Mouse (Mus musculus) limb, embryonic 11.5 days (tissue): ENCODE results near the gene Mrpl34. TPM values are rescaled to one million over a fixed set of nuclear protein-coding genes. Genes with fewer than 3 reads are reported as not detected.

Experiments used
- ATAC-seq: fragments of 200-750 bp; cut with Nextera tagmentation; 2 replicates; pipeline ENCODE4 v1.8.0; 2017; ENCODE audit warnings: low read depth; ENCODE audit not compliant: insufficient number of reproducible peaks, low FRiP score, low TSS enrichment
- DNase-seq: peaks from one replicate; pipeline ENCODE4 v3.0.0-alpha.2; 2015; ENCODE audit warnings: low spot score
- H3K27ac ChIP-seq: fragments of 300-500 bp; sonication (generic); replicated peaks from 2 replicates; pipeline ENCODE4 v1.5.1; 2014; ENCODE audit warnings: low read depth, mild to moderate bottlenecking, low read length
- H3K27me3 ChIP-seq: fragments of 300-500 bp; sonication (generic); 2 replicates; pipeline ENCODE4 v1.6.1; 2014; ENCODE audit warnings: mild to moderate bottlenecking, low read length, mixed read lengths; ENCODE audit not compliant: control insufficient read depth, insufficient read depth
- H3K36me3 ChIP-seq: fragments of 300-500 bp; sonication (generic); 2 replicates; pipeline ENCODE4 v1.6.1; 2014; ENCODE audit warnings: mild to moderate bottlenecking, low read length, moderate library complexity, mixed read lengths; ENCODE audit not compliant: control insufficient read depth, insufficient read depth
- H3K4me1 ChIP-seq: fragments of 300-500 bp; sonication (generic); 2 replicates; pipeline ENCODE4 v1.6.1; 2014; ENCODE audit warnings: low read length, mixed read lengths; ENCODE audit not compliant: control insufficient read depth, insufficient read depth
- H3K4me2 ChIP-seq: fragments of 300-500 bp; sonication (generic); 2 replicates; pipeline ENCODE4 v1.6.1; 2014; ENCODE audit warnings: low read depth, mild to moderate bottlenecking, moderate library complexity; ENCODE audit not compliant: severe bottlenecking
- H3K4me3 ChIP-seq: fragments of 300-500 bp; sonication (generic); 2 replicates; pipeline ENCODE4 v1.5.1; 2014; ENCODE audit warnings: low read depth, low read length
- H3K9ac ChIP-seq: fragments of 300-500 bp; sonication (generic); 2 replicates; pipeline ENCODE4 v1.6.1; 2014; ENCODE audit warnings: mild to moderate bottlenecking, low read length
- H3K9me3 ChIP-seq: fragments of 300-500 bp; sonication (generic); 2 replicates; pipeline ENCODE4 v1.6.1; 2016; ENCODE audit warnings: low read length; ENCODE audit not compliant: control insufficient read depth
- WGBS: fragments of 180-500 bp; shearing (Covaris S2); extraction: QIAGEN DNeasy Blood & Tissue Kit; methylation state at CpG from one replicate; pipeline ENCODE4 v1.1.7; 2014; 5-methylcytosine and 5-hydroxymethylcytosine counted together
- polyA plus RNA-seq: library from polyadenylated mRNA; unstranded; fragments of >200 nt; fragmentation: Nextera tagmentation; extraction: Ambion mirVana; gene quantifications from 2 replicates; pipeline ENCODE4 v1.2.1, GENCODE M21; 2014

Gene Mrpl34
- polyA plus RNA-seq, 1 experiment from 2014 or later, result 231 TPM

DNA sequence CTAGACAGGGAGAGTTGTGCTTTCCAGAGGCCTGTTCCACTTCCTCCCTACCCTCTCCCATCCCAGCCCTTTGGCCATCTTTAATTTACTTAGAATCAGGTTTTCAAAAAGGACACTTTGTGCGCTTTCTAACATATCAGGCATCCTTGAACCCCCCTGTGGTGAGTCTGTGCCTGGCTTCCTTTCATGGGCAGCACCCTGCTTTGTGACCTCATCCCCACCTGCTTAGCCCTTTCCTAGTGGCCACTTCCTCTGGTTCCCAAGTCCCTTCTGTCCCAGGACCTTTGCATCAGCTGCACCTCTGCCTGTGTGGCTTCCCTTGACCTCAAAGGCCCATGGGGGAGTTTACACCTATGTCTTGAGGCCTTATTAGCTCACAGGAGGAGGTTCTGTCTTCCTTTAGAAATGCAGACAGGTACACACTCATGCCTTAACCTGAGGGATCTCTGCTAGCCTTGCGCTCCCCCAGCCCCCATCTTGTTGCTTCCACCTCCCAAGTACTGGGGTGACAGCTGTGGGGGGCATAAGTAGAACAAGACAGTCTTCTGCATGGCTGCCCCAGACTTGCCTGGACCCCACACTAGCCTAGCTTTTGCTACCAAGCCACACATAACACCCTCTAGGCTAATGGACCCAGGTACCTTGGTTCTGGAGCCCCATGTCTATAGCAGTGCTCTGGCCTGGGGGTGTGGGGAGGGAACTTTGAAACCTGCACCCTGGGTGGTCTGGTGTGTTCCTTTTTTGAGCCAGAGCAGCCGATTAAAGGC, 5.6 kb downstream of the Mrpl34 start:
- Histone ChIP-seq H3K36me3 (peaks cover 12% of the 10 kb centered on the region; the same call in 1 of the 2 replicates), H3K27me3 (no peaks in the 10 kb centered on the region), H3K4me2 (peak overlapping the region; percentile 85), H3K27ac (no peak overlapping the region), H3K4me3 (peak overlapping the region; percentile 92; the same call in 1 of the 2 replicates), H3K9me3 (no peaks in the 10 kb centered on the region; the same call in 1 of the 2 replicates), H3K9ac (peak overlapping the region; percentile 60), H3K4me1 (0 out of 2 replicates have a peak, but pooled peaks cover 3% of the 10 kb centered on the region)
- DNase-seq (no peak), ATAC-seq (no peak)
- 87% methylated on average over 3 of the region's 3 CpGs for WGBS

- H3K9ac ChIP-seq, result no peak overlapping the region; the same call in 1 of the 2 replicates
- WGBS, result 82% methylated on average over 5 of the region's 5 CpGs
- no peak for DNase-seq
- H3K9me3 ChIP-seq, result no peaks in the 10 kb centered on the region; the same call in 1 of the 2 replicates
- no peak overlapping the region for H3K27ac ChIP-seq
- ATAC-seq, result no peak
- peaks cover 7% of the 10 kb centered on the region; the same call in 1 of the 2 replicates for H3K4me1 ChIP-seq
- H3K27me3 ChIP-seq, result no peaks in the 10 kb centered on the region
- peaks cover 12% of the 10 kb centered on the region; the same call in 1 of the 2 replicates for H3K36me3 ChIP-seq
- H3K4me2 ChIP-seq, result no peak overlapping the region
- H3K4me3 ChIP-seq, result no peak overlapping the region
Observed at GRCm38 (mm10) chr8:71470913-71471255, 6.1 kb downstream of the Mrpl34 start.

GRCm38 (mm10) chr8:71471861-71472260, 7.1 kb downstream of the Mrpl34 start:
- H3K36me3 ChIP-seq, result peaks cover 12% of the 10 kb centered on the region; the same call in 1 of the 2 replicates
- no peak overlapping the region for H3K9ac ChIP-seq
- no peak overlapping the region for H3K4me3 ChIP-seq
- H3K9me3 ChIP-seq, result no peaks in the 10 kb centered on the region; the same call in 1 of the 2 replicates
- no peak overlapping the region for H3K27ac ChIP-seq
- WGBS, result 95% methylated on average over 17 of the region's 17 CpGs
- H3K4me1 ChIP-seq, result peaks cover 9% of the 10 kb centered on the region; the same call in 1 of the 2 replicates
- H3K4me2 ChIP-seq, result no peak overlapping the region
- no peak for ATAC-seq
- no peak for DNase-seq
- H3K27me3 ChIP-seq, result no peaks in the 10 kb centered on the region

DNA sequence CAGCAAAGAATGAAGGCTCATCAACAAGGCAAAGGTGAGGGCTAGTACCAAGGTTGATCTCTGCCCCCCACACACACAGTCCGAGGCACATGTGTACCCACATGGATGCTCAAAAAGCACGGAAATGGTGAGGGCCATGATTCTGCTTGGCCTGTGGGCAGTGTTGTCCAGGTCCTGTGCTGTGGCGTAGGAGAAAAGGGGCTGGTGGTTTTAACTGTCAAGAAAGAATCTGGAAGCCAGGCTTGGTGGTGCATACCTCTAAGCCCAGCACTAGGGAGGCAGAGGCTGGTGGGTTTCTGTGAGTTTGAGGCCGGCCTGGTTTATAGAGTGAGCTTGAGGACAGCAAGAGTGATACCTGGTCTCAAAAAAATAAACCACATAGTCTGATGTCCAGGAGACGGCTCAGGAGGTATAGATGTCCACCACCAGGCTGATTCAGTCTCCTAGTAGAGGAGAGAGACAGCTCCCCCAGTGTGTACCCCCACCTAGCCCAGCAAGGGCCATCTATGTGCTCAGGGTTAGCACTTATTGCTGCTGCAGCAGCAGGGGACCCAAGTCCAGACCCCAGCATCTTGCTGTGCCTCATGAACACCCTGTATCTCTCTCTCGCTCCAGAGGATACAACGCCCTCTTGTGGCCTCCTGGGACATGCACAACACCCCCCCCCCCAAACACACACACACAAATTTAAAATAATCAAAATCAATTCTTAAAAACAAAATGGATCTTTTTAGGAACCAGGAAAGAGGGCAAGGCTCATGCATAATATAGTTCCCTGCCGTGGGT, 8.0 kb downstream of the Mrpl34 start:
- H3K9ac ChIP-seq, result no peak overlapping the region
- H3K4me1 ChIP-seq, result peaks cover 16% of the 10 kb centered on the region; the same call in 1 of the 2 replicates
- no peak for ATAC-seq
- H3K27me3 ChIP-seq, result no peaks in the 10 kb centered on the region
- DNase-seq, result no peak
- H3K4me2 ChIP-seq, result no peak overlapping the region
- 88% methylated on average over 8 of the region's 8 CpGs for WGBS
- H3K4me3 ChIP-seq, result no peak overlapping the region
- no peak overlapping the region for H3K27ac ChIP-seq
- peaks cover 12% of the 10 kb centered on the region; the same call in 1 of the 2 replicates for H3K36me3 ChIP-seq
- no peaks in the 10 kb centered on the region; the same call in 1 of the 2 replicates for H3K9me3 ChIP-seq

DNA sequence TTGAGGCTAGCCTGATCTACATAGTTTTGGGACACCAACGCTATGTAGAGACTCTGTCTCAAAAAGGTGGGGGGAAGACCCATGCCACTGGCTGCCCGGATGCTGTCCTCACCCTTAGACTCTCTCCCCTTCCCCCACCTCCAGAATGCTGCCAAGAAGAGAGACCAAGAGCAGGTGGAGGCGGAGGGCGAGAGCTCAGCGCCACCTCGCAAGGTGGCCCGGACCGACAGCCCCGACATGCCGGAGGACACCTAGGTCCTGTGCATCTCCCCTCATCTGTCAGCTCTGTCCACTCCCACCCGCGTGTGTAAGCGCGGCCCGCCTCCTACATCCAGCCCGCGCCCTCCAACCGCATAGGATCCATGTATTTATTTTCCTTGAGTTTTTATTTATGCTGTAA, 9.6 kb downstream of the Mrpl34 start:
- Histone ChIP-seq H3K27ac (no peak overlapping the region), H3K9me3 (no peaks in the 10 kb centered on the region; the same call in 1 of the 2 replicates), H3K27me3 (no peaks in the 10 kb centered on the region), H3K4me1 (peaks cover 16% of the 10 kb centered on the region; the same call in 1 of the 2 replicates), H3K9ac (no peak overlapping the region), H3K36me3 (peaks cover 12% of the 10 kb centered on the region; the same call in 1 of the 2 replicates), H3K4me3 (no peak overlapping the region), H3K4me2 (no peak overlapping the region)
- ATAC-seq (no peak), DNase-seq (no peak)
- 96% methylated on average over 18 of the region's 18 CpGs for WGBS

DNA sequence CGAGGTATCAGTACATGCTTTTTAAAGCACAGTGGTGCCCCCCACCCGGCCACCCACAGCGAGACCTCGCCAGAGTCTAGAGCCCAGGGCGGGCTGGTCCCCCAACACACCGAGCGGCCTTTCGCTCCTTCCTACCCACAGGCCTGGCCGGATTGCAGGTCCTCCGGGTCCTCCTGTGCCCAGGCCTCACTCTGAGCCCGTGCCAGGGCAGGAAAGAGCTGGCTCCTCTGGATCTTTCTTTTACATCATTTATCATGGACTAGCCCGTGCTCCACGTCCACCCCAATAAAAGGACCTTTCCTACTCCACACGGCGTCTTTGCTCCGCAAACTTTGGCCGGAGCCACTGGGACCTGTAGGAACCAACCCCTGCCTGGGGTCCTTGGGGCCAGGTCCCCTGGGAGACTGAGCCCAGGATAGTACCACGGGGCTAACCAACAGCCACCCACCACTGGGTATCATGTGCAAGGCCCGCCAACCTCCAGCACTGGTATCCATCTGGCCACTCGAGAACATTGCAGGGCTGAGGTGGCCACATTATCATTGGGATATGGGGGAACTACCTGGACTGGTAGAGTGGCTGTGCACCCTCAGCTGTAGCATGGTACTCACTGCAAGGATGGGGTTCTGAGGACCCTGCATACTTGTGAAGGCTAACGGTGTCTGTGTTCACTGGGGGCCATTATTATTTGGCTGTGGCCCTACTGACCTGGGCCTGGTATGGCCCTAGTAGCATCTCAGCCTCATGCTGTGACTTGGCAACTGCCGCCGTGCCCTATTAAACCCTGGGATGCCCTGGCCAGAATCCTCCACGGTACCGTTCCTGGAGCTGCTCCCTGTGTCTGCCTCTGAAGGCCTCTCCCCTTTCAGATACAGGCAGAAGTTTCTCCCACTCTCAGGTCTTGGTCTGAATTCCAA, 10.3 kb downstream of the Mrpl34 start:
- Histone ChIP-seq H3K4me2 (no peak overlapping the region), H3K4me1 (peaks cover 16% of the 10 kb centered on the region; the same call in 1 of the 2 replicates), H3K27ac (no peak overlapping the region), H3K9ac (no peak overlapping the region), H3K4me3 (peak overlapping the region; percentile 51; the same call in 1 of the 2 replicates), H3K9me3 (no peaks in the 10 kb centered on the region), H3K27me3 (no peaks in the 10 kb centered on the region), H3K36me3 (peaks cover 12% of the 10 kb centered on the region; the same call in 1 of the 2 replicates)
- DNase-seq (no peak), ATAC-seq (no peak)
- 89% methylated on average over 25 of the region's 25 CpGs for WGBS

GRCm38 (mm10) chr8:71475702-71476075, 10.9 kb downstream of the Mrpl34 start:
- H3K9ac ChIP-seq, result peak overlapping the region; percentile 70
- H3K4me1 ChIP-seq, result peaks cover 12% of the 10 kb centered on the region; the same call in 1 of the 2 replicates
- peak overlapping the region; percentile 75; the same call in 1 of the 2 replicates for H3K27ac ChIP-seq
- peak overlapping the region; percentile 51 for H3K4me3 ChIP-seq
- DNase-seq (peak; percentile 44), ATAC-seq (peak; percentile 12; the same call in 1 of the 2 replicates)
- no peaks in the 10 kb centered on the region for H3K9me3 ChIP-seq
- peak overlapping the region; percentile 91 for H3K4me2 ChIP-seq
- 25% methylated on average over 4 of the region's 4 CpGs for WGBS
- H3K36me3 ChIP-seq, result peaks cover 12% of the 10 kb centered on the region; the same call in 1 of the 2 replicates
- no peaks in the 10 kb centered on the region for H3K27me3 ChIP-seq
